In the genomic region with DNA sequence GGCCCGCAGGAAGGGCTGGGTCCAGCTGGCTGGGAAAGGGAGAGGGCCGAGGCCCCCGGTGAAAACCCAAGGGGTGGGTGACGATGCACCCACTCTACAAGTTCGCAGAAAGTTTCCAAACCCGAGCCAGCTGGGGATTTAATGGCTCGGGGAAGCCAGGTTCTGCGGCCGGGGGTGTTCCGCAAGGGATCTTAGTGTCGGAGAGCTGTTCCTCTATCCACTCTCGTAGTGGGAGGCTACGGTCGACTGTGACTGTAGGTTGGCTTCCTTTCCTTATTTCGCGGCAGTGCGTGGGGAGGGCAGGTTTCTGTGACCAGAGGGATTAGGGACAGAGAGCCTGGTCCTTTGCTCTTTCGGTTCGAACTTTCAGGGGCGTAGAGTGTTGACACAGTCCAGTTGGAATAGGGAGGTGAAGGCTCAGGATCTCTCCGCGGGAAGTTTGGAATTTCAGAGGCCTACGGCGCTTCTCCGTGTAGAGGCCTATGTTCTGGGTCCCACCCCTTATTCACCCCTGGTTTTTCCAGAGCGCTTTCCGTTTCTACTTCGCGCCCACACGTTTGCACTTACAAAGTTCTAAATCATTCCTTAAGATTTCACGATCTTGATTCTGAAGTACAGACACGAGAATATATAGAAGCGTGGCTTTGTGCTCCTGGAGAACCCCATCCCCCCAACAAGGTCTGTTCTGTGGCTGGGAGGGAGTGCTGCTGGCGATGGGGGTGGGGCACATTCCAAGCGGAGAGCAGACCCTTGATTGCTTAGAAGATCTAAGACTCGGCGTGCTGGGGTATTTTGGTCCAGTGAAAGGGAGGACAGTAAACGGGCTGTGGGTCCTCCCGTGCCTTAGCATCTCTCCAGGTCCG, we compare ENCODE assay signal across 9 mouse cellular contexts. TPM values are rescaled to one million over a fixed set of nuclear protein-coding genes. Genes with fewer than 3 reads are reported as not detected.
DNase-seq lines count a peak whose midpoint lies in the region; ATAC-seq and TF ChIP-seq lines count a peak whose summit lies in the region.
"Had no signal": no experiment of that assay in that cellular context is flagged by ENCODE, and none has a peak within 500 bp of the region (broad histone marks: within the 10 kb centered on the region; RNA-seq: fewer than 3 reads in every experiment).

No protein-coding gene starts in this region.

- no peak for TF ChIP-seq POLR2A in heart, adult 2 months (IDR thresholded peaks at IDR 0.05; ENCODE audit: insufficient read depth, low read depth, low read length)

- no peaks in the 10 kb centered on the region for H3K36me3 ChIP-seq in heart, adult 2 months (ENCODE audit: control insufficient read depth, insufficient read depth, low read length)
- H3K36me3 ChIP-seq in heart, postnatal 0 days (replicated peaks; ENCODE audit: control insufficient read depth, insufficient read depth, low read length) = no peaks in the 10 kb centered on the region
- no peaks in the 10 kb centered on the region for H3K36me3 ChIP-seq in liver, embryonic 15.5 days (replicated peaks)
- H3K36me3 ChIP-seq in neural tube, embryonic 15.5 days = no peaks in the 10 kb centered on the region

- intact Hi-C loops in heart, adult 2 months (cut with DNase I) = no loop called here

- TF ChIP-seq EP300 in heart, adult 2 months (IDR thresholded peaks at IDR 0.05; ENCODE audit: insufficient read depth, low read depth, low read length) = no peak
- no peak for TF ChIP-seq EP300 in heart, postnatal 0 days (IDR thresholded peaks at IDR 0.05; ENCODE audit: low read depth)

- peak; percentile 3; the same call in 1 of the 2 replicates for ATAC-seq in heart, postnatal 0 days (ENCODE audit: insufficient read depth, low read depth)
- no peak for ATAC-seq in liver, embryonic 15.5 days (ENCODE audit: insufficient read depth)
- ATAC-seq in neural tube, embryonic 15.5 days (ENCODE audit: low FRiP score) = no peak

- peak overlapping the region; percentile 41 for H3K9ac ChIP-seq in heart, adult 2 months (ENCODE audit: low read depth, low read length)
- H3K9ac ChIP-seq in heart, postnatal 0 days (replicated peaks; ENCODE audit: low read depth, low read length) = peak overlapping the region; percentile 61
- peak overlapping the region; percentile 37; the same call in 1 of the 2 replicates for H3K9ac ChIP-seq in liver, embryonic 15.5 days
- peak overlapping the region; percentile 45 for H3K9ac ChIP-seq in neural tube, embryonic 15.5 days (replicated peaks)

- peak overlapping the region; percentile 76 for H3K27ac ChIP-seq in heart, adult 2 months
- peak overlapping the region; percentile 61 for H3K27ac ChIP-seq in heart, postnatal 0 days (ENCODE audit: low read depth)
- peak overlapping the region; percentile 81 for H3K27ac ChIP-seq in liver, embryonic 15.5 days (replicated peaks)
- peak overlapping the region; percentile 2; the same call in 1 of the 2 replicates for H3K27ac ChIP-seq in neural tube, embryonic 15.5 days (replicated peaks)

- H3K4me1 ChIP-seq in heart, adult 2 months (ENCODE audit: control insufficient read depth, insufficient read depth, low read length) = no peaks in the 10 kb centered on the region; the same call in 1 of the 2 replicates
- 0 out of 2 replicates have a peak, but pooled peaks cover 3% of the 10 kb centered on the region for H3K4me1 ChIP-seq in heart, postnatal 0 days (ENCODE audit: control insufficient read depth, insufficient read depth)
- peaks cover 18% of the 10 kb centered on the region; the same call in 1 of the 2 replicates for H3K4me1 ChIP-seq in liver, embryonic 15.5 days (replicated peaks)
- peaks cover 30% of the 10 kb centered on the region for H3K4me1 ChIP-seq in neural tube, embryonic 15.5 days

- H3K9me3 ChIP-seq in heart, postnatal 0 days (replicated peaks; ENCODE audit: control insufficient read depth, low read length) = no peaks in the 10 kb centered on the region
- H3K9me3 ChIP-seq in liver, embryonic 15.5 days (replicated peaks) = no peaks in the 10 kb centered on the region
- H3K9me3 ChIP-seq in neural tube, embryonic 15.5 days (replicated peaks) = no peaks in the 10 kb centered on the region

- H3K79me2 ChIP-seq in heart, adult 2 months (replicated peaks; ENCODE audit: control insufficient read depth, insufficient read depth, low read length) = no peaks in the 10 kb centered on the region

- H3K4me2 ChIP-seq in heart, postnatal 0 days (ENCODE audit: low read depth, low read length) = peak overlapping the region; percentile 94
- H3K4me2 ChIP-seq in liver, embryonic 15.5 days = peak overlapping the region; percentile 70
- peak overlapping the region; percentile 97 for H3K4me2 ChIP-seq in neural tube, embryonic 15.5 days

- WGBS in heart, adult 2 months = 15% methylated on average over 40 of the region's 40 CpGs
- WGBS in heart, postnatal 0 days = 2% methylated on average over 40 of the region's 40 CpGs
- 3% methylated on average over 40 of the region's 40 CpGs for WGBS in liver, embryonic 15.5 days (ENCODE audit: insufficient replicate concordance)
- WGBS in neural tube, embryonic 15.5 days = 1% methylated on average over 40 of the region's 40 CpGs

- DNase-seq in heart, adult 2 months = peak in 1 of 2 experiments; percentile 45
- DNase-seq in heart, adult 8-10 months (ENCODE audit: low spot score) = no peak
- DNase-seq in cerebellum, adult 9-10 months = peak; percentile 69
- DNase-seq in heart, postnatal 0 days (ENCODE audit: low spot score) = no peak
- no peak for DNase-seq in thymus, postnatal 25 days
- no peak for DNase-seq in ovary, postnatal 14 days (ENCODE audit: low spot score)

- peak overlapping the region; percentile 58 for H3K4me3 ChIP-seq in heart, adult 2 months
- H3K4me3 ChIP-seq in heart, postnatal 0 days (ENCODE audit: low read depth, low read length) = peak overlapping the region; percentile 67
- peak overlapping the region; percentile 60 for H3K4me3 ChIP-seq in liver, embryonic 15.5 days (replicated peaks)
- H3K4me3 ChIP-seq in neural tube, embryonic 15.5 days (replicated peaks) = peak overlapping the region; percentile 66

- TF ChIP-seq CTCF in heart, adult 2 months (IDR thresholded peaks at IDR 0.05) = no peak
- TF ChIP-seq CTCF in heart, postnatal 0 days (IDR thresholded peaks at IDR 0.05; ENCODE audit: low read depth) = no peak

- H3K27me3 ChIP-seq in heart, adult 2 months (ENCODE audit: control insufficient read depth, insufficient read depth, low read length) = no peaks in the 10 kb centered on the region
- H3K27me3 ChIP-seq in heart, postnatal 0 days (ENCODE audit: control insufficient read depth, insufficient read depth, low read length) = peaks cover 16% of the 10 kb centered on the region
- H3K27me3 ChIP-seq in liver, embryonic 15.5 days = peaks cover 66% of the 10 kb centered on the region
- H3K27me3 ChIP-seq in neural tube, embryonic 15.5 days (replicated peaks) = peaks cover 59% of the 10 kb centered on the region

RNA-seq across cellular contexts. Expression of gene Gprc5c, which starts 1.6 kb away (rescaled TPM):
- total RNA-seq in heart, adult 2 months (2021) = 1 to 10 TPM; 6.3 to 7.9 TPM
- 11.6 and 11.9 TPM in 2 replicates for polyA plus RNA-seq in heart, adult 2 months (2012; rRNA removed)
- 1 to 10 TPM; 7.3 to 9.6 (median 9.1) TPM for total RNA-seq in heart, adult 8-10 months (2022)
- total RNA-seq in heart, postnatal 0 days (2014; rRNA removed; ENCODE audit: low replicate concordance) = 14.1 and 16.5 TPM in 2 replicates
- 6.8 and 7.5 TPM in 2 replicates for polyA plus RNA-seq in heart, postnatal 0 days (2015; fragmentation: Nextera tagmentation; extraction: Ambion mirVana)
- polyA plus RNA-seq in liver, embryonic 15.5 days (2015; fragmentation: Nextera tagmentation; extraction: Ambion mirVana) = 15.9 and 19.0 TPM in 2 replicates
- 8.8 and 12.0 TPM in 2 replicates for polyA plus RNA-seq in neural tube, embryonic 15.5 days (2015; fragmentation: Nextera tagmentation; extraction: Ambion mirVana)
- total RNA-seq: CH12.LX had no signal

RNA-seq across cellular contexts. Expression of gene Cd300a, which starts 37.3 kb away (rescaled TPM):
- under 1 TPM; 0.77 to 0.89 TPM for total RNA-seq in heart, adult 2 months (2021)
- polyA plus RNA-seq in heart, adult 2 months (2012; rRNA removed) = 1.1 TPM in 2 replicates
- total RNA-seq in heart, adult 8-10 months (2022) = 1 to 10 TPM in 1 of 4 experiments, under 1 TPM in 3; 0.38 to 1.6 (median 0.86) TPM
- 0.35 TPM in 1 of 2 replicates, not detected in the other for total RNA-seq in heart, postnatal 0 days (2014; rRNA removed; ENCODE audit: low replicate concordance)
- polyA plus RNA-seq in heart, postnatal 0 days (2015; fragmentation: Nextera tagmentation; extraction: Ambion mirVana) = 0.92 and 0.97 TPM in 2 replicates
- polyA plus RNA-seq in liver, embryonic 15.5 days (2015; fragmentation: Nextera tagmentation; extraction: Ambion mirVana) = 7.3 and 7.8 TPM in 2 replicates
- polyA plus RNA-seq in neural tube, embryonic 15.5 days (2015; fragmentation: Nextera tagmentation; extraction: Ambion mirVana) = 0.59 and 1.3 TPM in 2 replicates

RNA-seq across cellular contexts. Expression of gene Gpr142, which starts 53.8 kb away (rescaled TPM):
- not detected for total RNA-seq in heart, adult 2 months (2021)
- polyA plus RNA-seq in heart, adult 2 months (2012; rRNA removed) = not detected in 2 replicates
- total RNA-seq in heart, adult 8-10 months (2022) = not detected
- not detected in 2 replicates for total RNA-seq in heart, postnatal 0 days (2014; rRNA removed; ENCODE audit: low replicate concordance)
- polyA plus RNA-seq in heart, postnatal 0 days (2015; fragmentation: Nextera tagmentation; extraction: Ambion mirVana) = not detected in 2 replicates
- not detected in 2 replicates for polyA plus RNA-seq in liver, embryonic 15.5 days (2015; fragmentation: Nextera tagmentation; extraction: Ambion mirVana)
- polyA plus RNA-seq in neural tube, embryonic 15.5 days (2015; fragmentation: Nextera tagmentation; extraction: Ambion mirVana) = not detected in 2 replicates
- total RNA-seq: CH12.LX had no signal

RNA-seq across cellular contexts. Expression of gene Btbd17, which starts 56.8 kb away (rescaled TPM):
- total RNA-seq in heart, adult 2 months (2021) = not detected
- 0.06 TPM in 1 of 2 replicates, not detected in the other for polyA plus RNA-seq in heart, adult 2 months (2012; rRNA removed)
- not detected for total RNA-seq in heart, adult 8-10 months (2022)
- total RNA-seq in heart, postnatal 0 days (2014; rRNA removed; ENCODE audit: low replicate concordance) = not detected in 2 replicates
- 0.12 and 0.18 TPM in 2 replicates for polyA plus RNA-seq in heart, postnatal 0 days (2015; fragmentation: Nextera tagmentation; extraction: Ambion mirVana)
- polyA plus RNA-seq in liver, embryonic 15.5 days (2015; fragmentation: Nextera tagmentation; extraction: Ambion mirVana) = 0.25 TPM in 1 of 2 replicates, not detected in the other
- 14.8 and 21.3 TPM in 2 replicates for polyA plus RNA-seq in neural tube, embryonic 15.5 days (2015; fragmentation: Nextera tagmentation; extraction: Ambion mirVana)
- total RNA-seq: CH12.LX had no signal

Comparison
In these comparisons a context has a peak if more than half of its experiments do, and no peak if none do; other contexts are left out.
1. H3K27ac ChIP-seq: peak in every context shown above with its lines; median percentile 81 in liver, embryonic 15.5 days; 76 in heart, adult 2 months; 61 in heart, postnatal 0 days; 2 in neural tube, embryonic 15.5 days.